Mouse (Mus musculus) retina, postnatal 7 days (tissue): Measurements from ENCODE around the gene Bmp3.

Experiments
- DNase-seq: peaks from one replicate; pipeline ENCODE4 v3.0.0-alpha.2; 2012; ENCODE audit warnings: low read depth, low spot score

Gene Bmp3

GRCm38 (mm10) chr5:98854264-98854626 is at the start of gene Bmp3:
TSS of gene Bmp3 (plus strand) at chr5:98854415.
- DNase-seq: no peak

- DNase-seq: no peak
These were observed 49.5 kb upstream of the Bmp3 start for GRCm38 (mm10) chr5:98804761-98805160.

- no peak for DNase-seq
These were observed 47.7 kb upstream of the Bmp3 start for GRCm38 (mm10) chr5:98806492-98806891.

- no peak for DNase-seq
These were observed 47.2 kb upstream of the Bmp3 start for GRCm38 (mm10) chr5:98807022-98807421.

GRCm38 (mm10) chr5:98807953-98808352 is 46.3 kb upstream of the Bmp3 start:
- no peak for DNase-seq

GRCm38 (mm10) chr5:98812380-98812779 is 41.8 kb upstream of the Bmp3 start:
- DNase-seq: no peak

- no peak for DNase-seq
These were observed 38.9 kb upstream of the Bmp3 start for GRCm38 (mm10) chr5:98815269-98815668.

GRCm38 (mm10) chr5:98833760-98834159 is 20.5 kb upstream of the Bmp3 start:
- no peak for DNase-seq

- DNase-seq: no peak
These were observed 19.9 kb upstream of the Bmp3 start for GRCm38 (mm10) chr5:98834300-98834699.

GRCm38 (mm10) chr5:98842600-98843310 is 11.5 kb upstream of the Bmp3 start:
- DNase-seq: no peak

- no peak for DNase-seq
These were observed 9.6 kb upstream of the Bmp3 start for GRCm38 (mm10) chr5:98844664-98845063.

GRCm38 (mm10) chr5:98854627-98855564 is 681 bp downstream of the Bmp3 start:
- DNase-seq: no peak

- DNase-seq: no peak
These were observed 1.5 kb downstream of the Bmp3 start for GRCm38 (mm10) chr5:98855741-98856140.

GRCm38 (mm10) chr5:98856356-98856755 is 2.1 kb downstream of the Bmp3 start:
- DNase-seq: no peak

GRCm38 (mm10) chr5:98863891-98864290 is 9.7 kb downstream of the Bmp3 start:
- peak; percentile 53 for DNase-seq

GRCm38 (mm10) chr5:98865146-98865545 is 10.9 kb downstream of the Bmp3 start:
- DNase-seq: no peak

- no peak for DNase-seq
These were observed 21.8 kb downstream of the Bmp3 start for GRCm38 (mm10) chr5:98876056-98876455.

- peak; percentile 53 for DNase-seq
These were observed 24.7 kb downstream of the Bmp3 start for GRCm38 (mm10) chr5:98878891-98879290.

GRCm38 (mm10) chr5:98882096-98882495 is 27.9 kb downstream of the Bmp3 start:
- no peak for DNase-seq

- DNase-seq: no peak
These were observed 36.4 kb downstream of the Bmp3 start for GRCm38 (mm10) chr5:98890544-98891050.

- no peak for DNase-seq
These were observed 40.1 kb downstream of the Bmp3 start for GRCm38 (mm10) chr5:98894281-98894680.

- DNase-seq: no peak
These were observed 43.7 kb downstream of the Bmp3 start for GRCm38 (mm10) chr5:98897946-98898345.

- DNase-seq: no peak
These were observed 46.7 kb downstream of the Bmp3 start for GRCm38 (mm10) chr5:98900926-98901325.
